Mouse (Mus musculus) small intestine, adult 2 months (tissue): ENCODE data around the gene Map3k3.

Source experiments
- CTCF ChIP-seq: fragments of 200-500 bp; IDR thresholded peaks from 2 replicates; pipeline ENCODE4 v1.5.1; 2012; ENCODE audit warnings: low read depth, mild to moderate bottlenecking, control low read depth, inconsistent platforms, low read length, moderate library complexity, mixed read lengths; ENCODE audit not compliant: insufficient replicate concordance, insufficient read length; ENCODE audit errors: extremely low read depth
- POLR2A ChIP-seq: fragments of 200-500 bp; IDR thresholded peaks from 2 replicates; pipeline ENCODE4 v1.6.1; 2012; ENCODE audit warnings: low read depth, mild to moderate bottlenecking, control low read depth, inconsistent platforms, low read length, moderate library complexity

DNA sequence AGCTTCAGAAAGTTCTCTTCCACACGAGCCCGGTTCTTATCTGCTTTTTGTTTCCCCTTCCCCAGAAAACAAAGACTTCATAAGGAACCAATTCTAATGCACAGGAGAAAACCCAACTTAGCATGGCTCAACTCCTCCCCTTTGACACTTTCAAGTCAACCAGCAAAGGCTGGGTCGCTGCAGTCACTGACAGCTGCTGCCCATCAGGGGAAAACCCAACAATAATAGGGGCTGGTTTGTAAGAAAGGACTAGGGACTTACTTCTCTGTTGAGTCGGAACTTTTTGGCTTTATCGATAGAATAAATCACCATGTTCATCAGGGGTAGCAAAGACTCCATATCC, 117.7 kb downstream of the Map3k3 start, which contains the start of gene Strada:
- TF ChIP-seq POLR2A (no peak), CTCF (no peak)
